Mouse (Mus musculus): ENCODE results near the gene P3h4. TPM values are rescaled to one million over a fixed set of nuclear protein-coding genes. Genes with fewer than 3 reads are reported as not detected.

P3h4 gene
- total RNA-seq, 1 experiment from 2014 or later: 26.7 TPM

- no peak for DNase-seq
Measured at GRCm38 (mm10) chr11:100392958-100393357, 21.7 kb downstream of the P3h4 start.

- no peak for DNase-seq
Measured at GRCm38 (mm10) chr11:100391884-100392345, 22.7 kb downstream of the P3h4 start.

- DNase-seq: peak; percentile 75
Measured at GRCm38 (mm10) chr11:100391081-100391883, 23.4 kb downstream of the P3h4 start.

- DNase-seq: peak; percentile 66
Measured at GRCm38 (mm10) chr11:100389931-100390445, 24.6 kb downstream of the P3h4 start.

- peak; percentile 76 for DNase-seq
Measured at GRCm38 (mm10) chr11:100388588-100388987, 26.0 kb downstream of the P3h4 start.

GRCm38 (mm10) chr11:100387589-100388375, 26.9 kb downstream of the P3h4 start:
- DNase-seq: peak; percentile 59

GRCm38 (mm10) chr11:100387111-100387510, 27.5 kb downstream of the P3h4 start:
- DNase-seq: no peak

GRCm38 (mm10) chr11:100386586-100386985, 28.1 kb downstream of the P3h4 start:
- DNase-seq: no peak

- DNase-seq: no peak
Measured at GRCm38 (mm10) chr11:100385016-100385415, 29.6 kb downstream of the P3h4 start.

GRCm38 (mm10) chr11:100382682-100383081, 32.0 kb downstream of the P3h4 start:
- no peak for DNase-seq

- no peak for DNase-seq
Measured at GRCm38 (mm10) chr11:100379311-100379710, 35.3 kb downstream of the P3h4 start.

- DNase-seq: no peak
Measured at GRCm38 (mm10) chr11:100378446-100378845, 36.2 kb downstream of the P3h4 start.

GRCm38 (mm10) chr11:100377989-100378388, 36.6 kb downstream of the P3h4 start:
- no peak for DNase-seq

GRCm38 (mm10) chr11:100376746-100377389, 37.8 kb downstream of the P3h4 start:
- DNase-seq: peak; percentile 20

GRCm38 (mm10) chr11:100376005-100376404, 38.6 kb downstream of the P3h4 start:
- DNase-seq: no peak

GRCm38 (mm10) chr11:100375127-100375526, 39.5 kb downstream of the P3h4 start:
- DNase-seq: no peak

- no peak for DNase-seq
Measured at GRCm38 (mm10) chr11:100371981-100372558, 42.6 kb downstream of the P3h4 start.

GRCm38 (mm10) chr11:100369822-100370221, 44.8 kb downstream of the P3h4 start:
- no peak for DNase-seq

- DNase-seq: no peak
Measured at GRCm38 (mm10) chr11:100369145-100369544, 45.5 kb downstream of the P3h4 start.

- peak; percentile 83 for DNase-seq
Measured at GRCm38 (mm10) chr11:100362979-100363562, 51.6 kb downstream of the P3h4 start.

GRCm38 (mm10) chr11:100362209-100362978, 52.2 kb downstream of the P3h4 start:
- DNase-seq: peak; percentile 88

All from adrenal gland, postnatal 14 days (tissue).